Mouse (Mus musculus): ENCODE measurements around the gene Carmil1. TPM values are rescaled to one million over a fixed set of nuclear protein-coding genes. Genes with fewer than 3 reads are reported as not detected.

Gene Carmil1
- polyA plus RNA-seq, 1 experiment from 2014 or later = 43.5 TPM

DNA sequence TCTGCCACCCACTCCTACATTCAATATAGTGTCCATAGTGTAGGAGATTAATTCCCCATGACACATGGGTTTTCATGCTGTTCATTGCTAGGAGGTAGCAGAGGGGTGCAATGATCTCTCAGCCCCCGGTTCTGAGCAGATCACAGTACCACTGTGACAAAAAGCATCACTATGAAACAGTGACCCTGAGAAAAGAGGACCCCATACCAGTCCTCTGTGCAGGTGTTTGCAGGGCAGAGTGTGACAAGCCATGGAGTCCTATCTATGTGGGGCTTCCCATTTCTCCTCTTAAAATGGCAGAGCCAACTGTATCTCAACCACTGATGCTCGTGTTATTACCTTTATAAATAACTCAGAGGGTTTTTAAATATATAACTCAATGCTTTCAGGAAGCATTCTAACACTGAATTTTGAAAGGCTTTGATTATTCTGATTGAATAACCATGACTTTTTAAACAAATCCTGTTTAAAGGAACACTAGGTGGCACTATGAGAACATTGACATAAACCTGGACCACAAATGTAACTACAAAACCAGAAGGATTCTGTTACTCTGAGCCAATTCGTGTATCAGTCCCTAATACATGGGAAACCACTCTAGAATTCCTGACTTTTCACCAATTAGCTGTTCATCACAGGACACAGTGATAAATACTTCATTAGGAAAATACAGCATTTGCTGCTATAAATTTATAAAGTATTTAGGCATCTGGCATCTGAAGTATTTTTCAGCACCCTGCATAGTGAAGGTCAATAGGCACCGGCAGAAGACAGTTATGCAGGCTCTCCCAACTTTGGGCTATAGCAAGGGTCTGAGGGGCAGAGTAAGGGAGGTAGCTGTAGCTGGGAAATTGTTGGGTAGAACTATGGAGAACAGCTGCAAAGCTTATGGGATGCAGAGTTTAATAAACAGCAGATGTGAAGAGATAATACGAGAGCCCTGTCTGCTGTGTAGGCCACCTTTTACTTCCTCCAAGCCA, 253.1 kb downstream of the Carmil1 start:
- Histone ChIP-seq H3K27ac (no peak overlapping the region), H3K27me3 (no peaks in the 10 kb centered on the region), H3K4me2 (no peak overlapping the region), H3K4me1 (replicated peaks) (0 out of 2 replicates have a peak, but pooled peaks cover 4% of the 10 kb centered on the region), H3K4me3 (replicated peaks) (no peak overlapping the region), H3K36me3 (peaks cover 8% of the 10 kb centered on the region; the same call in 1 of the 2 replicates), H3K9ac (replicated peaks) (no peak overlapping the region), H3K9me3 (no peaks in the 10 kb centered on the region)
- no peak for ATAC-seq (ENCODE audit: insufficient number of reproducible peaks, insufficient read depth, low FRiP score, low TSS enrichment, low read depth)
- WGBS = 62% methylated on average over 5 of the region's 5 CpGs

DNA sequence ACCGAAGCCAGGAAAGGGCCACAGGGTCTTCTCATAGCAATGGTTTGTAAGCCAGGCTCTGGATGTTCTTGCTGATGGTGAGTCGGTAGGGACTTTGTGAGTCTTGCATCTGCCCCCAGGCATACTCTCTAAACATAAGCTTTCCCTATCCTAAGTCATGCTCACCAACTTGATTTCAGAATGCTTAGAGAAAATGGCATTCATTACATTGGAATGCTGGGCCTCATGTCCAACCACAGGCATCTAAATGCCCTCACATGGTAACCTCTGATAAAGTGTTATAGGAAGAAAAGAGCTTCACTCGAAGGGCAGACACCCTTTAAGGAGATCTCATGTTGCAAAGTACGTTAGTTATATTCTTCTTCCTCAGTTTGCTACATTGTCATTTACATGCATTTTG, 262.1 kb downstream of the Carmil1 start:
- no peak for ATAC-seq (ENCODE audit: insufficient number of reproducible peaks, insufficient read depth, low FRiP score, low TSS enrichment, low read depth)
- Histone ChIP-seq H3K9me3 (no peaks in the 10 kb centered on the region), H3K36me3 (0 out of 2 replicates have a peak, but pooled peaks cover 5% of the 10 kb centered on the region), H3K4me1 (replicated peaks) (no peaks in the 10 kb centered on the region), H3K4me2 (no peak overlapping the region), H3K27me3 (no peaks in the 10 kb centered on the region), H3K4me3 (replicated peaks) (no peak overlapping the region), H3K9ac (replicated peaks) (no peak overlapping the region), H3K27ac (no peak overlapping the region)
- 89% methylated on average over 4 of the region's 4 CpGs for WGBS

DNA sequence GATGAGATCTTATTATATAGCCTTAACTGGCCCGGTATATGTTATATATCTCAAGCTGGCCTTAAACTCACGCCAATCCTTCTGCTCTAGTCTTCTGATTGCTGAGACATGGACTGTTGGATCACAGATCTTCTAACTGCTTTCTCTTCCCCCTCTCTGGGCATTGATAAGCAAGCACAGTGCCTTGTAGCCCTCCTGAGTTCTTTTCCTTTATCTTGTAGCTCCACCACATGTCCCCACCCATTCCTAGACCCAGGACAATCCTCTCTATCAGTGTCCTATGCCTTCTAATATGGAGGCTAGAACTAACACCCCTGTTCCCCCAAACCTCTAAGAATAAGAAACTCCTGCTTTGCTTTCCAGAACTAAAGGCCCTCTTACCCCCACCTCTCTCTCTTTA, 275.1 kb downstream of the Carmil1 start:
- Histone ChIP-seq H3K4me1 (replicated peaks) (0 out of 2 replicates have a peak, but pooled peaks cover 8% of the 10 kb centered on the region), H3K4me3 (replicated peaks) (no peak overlapping the region), H3K27ac (no peak overlapping the region), H3K9ac (replicated peaks) (no peak overlapping the region), H3K27me3 (no peaks in the 10 kb centered on the region), H3K9me3 (no peaks in the 10 kb centered on the region), H3K36me3 (no peaks in the 10 kb centered on the region), H3K4me2 (no peak overlapping the region)
- ATAC-seq (ENCODE audit: insufficient number of reproducible peaks, insufficient read depth, low FRiP score, low TSS enrichment, low read depth) = no peak
- WGBS = 88% methylated on average over 2 of the region's 2 CpGs

DNA sequence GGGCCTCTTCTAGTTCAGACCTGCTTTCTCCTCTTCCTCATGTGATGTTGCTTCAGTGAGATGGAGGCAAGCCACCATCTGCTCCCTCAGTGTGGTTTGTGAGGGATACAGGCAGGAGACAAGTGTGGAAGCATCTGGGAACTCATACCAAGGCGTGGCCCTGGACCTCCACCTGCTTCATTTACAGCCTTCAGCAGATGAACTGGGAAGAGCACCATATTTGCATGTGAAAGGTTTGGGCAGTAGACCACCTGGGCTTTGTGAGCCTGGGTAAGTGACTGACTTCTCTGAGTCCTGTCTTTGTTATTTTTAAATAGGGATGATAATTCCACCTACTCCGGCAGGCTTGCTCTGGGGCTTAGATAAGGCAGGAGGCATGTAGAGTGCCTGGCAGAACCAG, 278.8 kb downstream of the Carmil1 start:
- no peaks in the 10 kb centered on the region for H3K4me1 ChIP-seq (replicated peaks)
- no peaks in the 10 kb centered on the region for H3K36me3 ChIP-seq
- no peak overlapping the region for H3K27ac ChIP-seq
- 0 out of 2 replicates have a peak, but pooled peaks cover 3% of the 10 kb centered on the region for H3K27me3 ChIP-seq
- H3K9me3 ChIP-seq = no peaks in the 10 kb centered on the region
- ATAC-seq (ENCODE audit: insufficient number of reproducible peaks, insufficient read depth, low FRiP score, low TSS enrichment, low read depth) = no peak
- no peak overlapping the region for H3K9ac ChIP-seq (replicated peaks)
- H3K4me2 ChIP-seq = no peak overlapping the region
- H3K4me3 ChIP-seq (replicated peaks) = no peak overlapping the region
- WGBS = 73% methylated on average over 2 of the region's 2 CpGs

DNA sequence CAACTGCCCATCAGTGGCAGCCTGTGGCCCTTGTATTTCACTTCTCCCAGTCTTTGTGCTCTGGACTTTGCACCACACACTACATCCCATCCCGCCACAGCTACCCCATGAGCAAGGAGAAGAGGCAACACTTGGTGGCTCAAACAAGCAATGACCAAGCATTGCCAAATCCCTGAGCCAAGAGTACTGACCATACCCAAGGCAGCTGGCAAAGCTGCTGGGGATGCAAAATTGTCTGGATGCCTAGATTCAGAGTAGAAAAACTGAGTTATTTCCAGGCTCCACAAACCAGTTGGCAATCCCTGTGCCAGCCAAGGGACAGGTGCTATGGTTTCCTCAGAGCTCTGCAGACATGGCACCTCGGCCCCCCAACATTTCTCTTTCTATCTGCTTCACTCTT, 279.5 kb downstream of the Carmil1 start:
- no peaks in the 10 kb centered on the region for H3K9me3 ChIP-seq
- H3K4me2 ChIP-seq = no peak overlapping the region
- no peak overlapping the region for H3K27ac ChIP-seq
- peaks cover 4% of the 10 kb centered on the region; the same call in 1 of the 2 replicates for H3K27me3 ChIP-seq
- H3K4me3 ChIP-seq (replicated peaks) = no peak overlapping the region
- ATAC-seq (ENCODE audit: insufficient number of reproducible peaks, insufficient read depth, low FRiP score, low TSS enrichment, low read depth) = no peak
- no peaks in the 10 kb centered on the region for H3K4me1 ChIP-seq (replicated peaks)
- H3K36me3 ChIP-seq = no peaks in the 10 kb centered on the region
- 85% methylated on average over 2 of the region's 2 CpGs for WGBS
- no peak overlapping the region for H3K9ac ChIP-seq (replicated peaks)

DNA sequence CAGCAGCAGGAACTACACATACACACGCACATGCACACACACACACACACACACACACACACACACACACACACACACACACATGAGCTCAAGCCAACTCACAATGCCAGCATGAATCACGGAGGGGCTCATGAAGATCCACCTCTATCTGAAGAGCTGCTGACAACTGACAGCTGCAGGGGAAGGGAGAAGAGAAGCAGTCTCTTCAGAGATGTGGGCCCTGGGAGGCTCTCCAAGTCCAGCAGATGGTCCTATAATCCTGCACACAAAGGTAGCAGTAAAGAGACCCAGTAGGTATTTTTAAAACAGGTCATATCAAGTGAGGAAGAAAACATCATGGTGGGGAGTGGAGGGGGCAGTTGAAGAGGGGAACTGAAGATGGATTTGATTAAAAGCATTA, 281.8 kb downstream of the Carmil1 start:
- no peak for ATAC-seq (ENCODE audit: insufficient number of reproducible peaks, insufficient read depth, low FRiP score, low TSS enrichment, low read depth)
- Histone ChIP-seq H3K4me1 (replicated peaks) (no peaks in the 10 kb centered on the region), H3K4me2 (no peak overlapping the region), H3K9me3 (no peaks in the 10 kb centered on the region), H3K9ac (replicated peaks) (no peak overlapping the region), H3K36me3 (no peaks in the 10 kb centered on the region), H3K27ac (no peak overlapping the region), H3K4me3 (replicated peaks) (no peak overlapping the region), H3K27me3 (peaks cover 12% of the 10 kb centered on the region)
- 89% methylated on average over 1 of the region's 2 CpGs for WGBS

DNA sequence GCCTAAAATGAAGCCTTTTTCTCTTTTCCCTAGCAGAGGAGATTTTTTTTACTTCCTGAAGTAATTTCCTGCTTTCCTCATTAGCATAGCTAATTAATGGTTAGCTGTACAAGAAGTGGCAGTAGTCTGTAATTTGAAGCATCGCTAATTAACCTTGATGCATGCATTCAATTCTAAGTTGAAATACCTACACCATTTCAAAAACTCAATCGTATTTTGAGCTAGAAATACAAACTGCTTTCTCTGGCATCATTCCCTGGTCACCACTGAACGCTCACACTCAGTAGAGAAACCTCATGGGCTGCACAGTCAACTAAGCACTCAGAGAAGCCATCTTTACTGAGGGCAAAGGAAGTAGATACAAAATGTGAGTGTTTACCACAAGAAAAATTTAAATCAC, 285.8 kb downstream of the Carmil1 start:
- 74% methylated on average over 3 of the region's 3 CpGs for WGBS
- no peak overlapping the region for H3K4me3 ChIP-seq (replicated peaks)

DNA sequence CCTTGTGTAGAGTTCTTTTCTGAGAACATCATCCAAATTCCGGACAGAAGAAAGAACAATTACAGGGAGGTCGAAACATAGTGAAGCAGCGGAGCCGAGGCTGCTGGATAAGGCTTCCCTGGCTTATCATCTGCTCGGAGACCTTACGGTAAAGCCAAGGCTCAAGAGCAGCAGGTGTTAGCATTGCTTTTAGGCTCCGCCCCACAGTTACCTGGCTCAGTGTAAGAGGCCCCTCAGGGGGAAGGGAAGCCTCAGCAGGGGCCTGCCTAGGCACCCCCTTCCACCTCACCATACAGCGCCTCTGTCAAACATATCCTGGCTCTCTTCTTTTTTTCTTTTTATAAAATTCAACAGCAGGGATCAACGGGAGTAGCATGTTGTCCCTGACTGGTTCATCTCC, 286.6 kb downstream of the Carmil1 start:
- peaks cover 41% of the 10 kb centered on the region for H3K27me3 ChIP-seq

More for the DNA sequence above, 285.8 kb downstream of the Carmil1 start:
- Histone ChIP-seq H3K27ac (no peak overlapping the region), H3K4me1 (replicated peaks) (0 out of 2 replicates have a peak, but pooled peaks cover 3% of the 10 kb centered on the region), H3K9ac (replicated peaks) (no peak overlapping the region), H3K36me3 (no peaks in the 10 kb centered on the region), H3K9me3 (no peaks in the 10 kb centered on the region), H3K4me2 (no peak overlapping the region), H3K27me3 (peaks cover 41% of the 10 kb centered on the region)
- no peak for ATAC-seq (ENCODE audit: insufficient number of reproducible peaks, insufficient read depth, low FRiP score, low TSS enrichment, low read depth)

DNA sequence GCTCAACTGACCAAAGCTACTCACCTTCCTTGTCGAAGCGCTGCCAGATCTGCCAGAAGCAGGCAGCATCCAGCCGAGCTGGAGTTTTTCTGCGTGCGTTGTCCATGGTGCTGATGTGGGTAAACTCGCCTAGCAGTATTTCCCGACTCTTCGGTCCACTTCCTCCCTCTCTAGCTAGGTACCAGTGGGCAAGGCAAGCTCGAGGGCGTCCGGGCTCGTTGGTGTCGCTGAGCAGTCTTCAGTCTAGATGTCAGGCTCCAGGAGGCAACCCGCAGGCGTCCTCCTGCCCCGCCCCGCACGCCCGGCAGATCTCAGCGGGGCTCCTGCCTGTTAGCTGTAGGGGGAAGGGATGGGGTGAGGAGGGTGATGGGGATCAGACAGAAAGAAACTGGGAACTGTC, 289.7 kb downstream of the Carmil1 start, which contains the start of gene Scgn:
Gene Scgn, minus strand, starts transcription at position 287 of the 400 bp plus-strand sequence.
- H3K27me3 ChIP-seq = peaks cover 35% of the 10 kb centered on the region
- no peak for ATAC-seq (ENCODE audit: insufficient number of reproducible peaks, insufficient read depth, low FRiP score, low TSS enrichment, low read depth)
- no peak within 1 kb of the TSS for H3K9ac ChIP-seq (replicated peaks)
- H3K36me3 ChIP-seq = no peaks in the 10 kb centered on the region
- H3K4me3 ChIP-seq (replicated peaks) = no peak within 1 kb of the TSS; the same call in 1 of the 2 replicates
- H3K4me1 ChIP-seq (replicated peaks) = 0 out of 2 replicates have a peak, but pooled peaks cover 3% of the 10 kb centered on the region
- H3K4me2 ChIP-seq = peak within 1 kb of the TSS; percentile 20; the same call in 1 of the 2 replicates
- H3K9me3 ChIP-seq = no peaks in the 10 kb centered on the region
- no peak within 1 kb of the TSS for H3K27ac ChIP-seq
- under 1% methylated on average over 20 of the region's 20 CpGs for WGBS

More for the DNA sequence above, 286.6 kb downstream of the Carmil1 start:
- H3K4me2 ChIP-seq = no peak overlapping the region
- 0 out of 2 replicates have a peak, but pooled peaks cover 3% of the 10 kb centered on the region for H3K4me1 ChIP-seq (replicated peaks)
- no peak for ATAC-seq (ENCODE audit: insufficient number of reproducible peaks, insufficient read depth, low FRiP score, low TSS enrichment, low read depth)
- H3K27ac ChIP-seq = no peak overlapping the region
- H3K36me3 ChIP-seq = no peaks in the 10 kb centered on the region
- H3K9ac ChIP-seq (replicated peaks) = no peak overlapping the region
- H3K4me3 ChIP-seq (replicated peaks) = no peak overlapping the region
- 16% methylated on average over 9 of the region's 9 CpGs for WGBS
- H3K9me3 ChIP-seq = no peaks in the 10 kb centered on the region

DNA sequence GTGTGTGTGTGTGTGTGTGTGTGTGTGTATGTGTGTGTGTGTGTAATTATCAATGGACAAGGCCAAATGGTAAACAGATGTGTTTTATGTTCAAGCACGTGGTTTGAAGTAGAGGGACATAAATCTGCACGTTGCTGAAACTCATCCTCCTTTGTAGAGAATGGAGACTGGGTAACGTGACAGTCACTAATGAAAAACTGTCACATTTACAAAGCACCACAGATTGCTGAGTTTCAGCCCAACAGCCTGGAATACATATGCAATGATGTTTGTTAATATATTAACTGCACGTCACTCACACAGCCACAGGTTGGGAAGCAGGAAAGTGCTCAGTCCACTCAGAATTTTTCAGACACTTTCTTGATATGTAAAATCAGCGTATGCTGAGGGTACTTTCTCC, 290.1 kb downstream of the Carmil1 start:
- H3K36me3 ChIP-seq = no peaks in the 10 kb centered on the region
- WGBS = 21% methylated on average over 5 of the region's 5 CpGs
- ATAC-seq (ENCODE audit: insufficient number of reproducible peaks, insufficient read depth, low FRiP score, low TSS enrichment, low read depth) = no peak
- no peak overlapping the region for H3K4me2 ChIP-seq
- H3K27ac ChIP-seq = no peak overlapping the region
- peaks cover 34% of the 10 kb centered on the region for H3K27me3 ChIP-seq
- 0 out of 2 replicates have a peak, but pooled peaks cover 3% of the 10 kb centered on the region for H3K4me1 ChIP-seq (replicated peaks)
- no peak overlapping the region for H3K9ac ChIP-seq (replicated peaks)
- H3K4me3 ChIP-seq (replicated peaks) = no peak overlapping the region
- no peaks in the 10 kb centered on the region for H3K9me3 ChIP-seq

DNA sequence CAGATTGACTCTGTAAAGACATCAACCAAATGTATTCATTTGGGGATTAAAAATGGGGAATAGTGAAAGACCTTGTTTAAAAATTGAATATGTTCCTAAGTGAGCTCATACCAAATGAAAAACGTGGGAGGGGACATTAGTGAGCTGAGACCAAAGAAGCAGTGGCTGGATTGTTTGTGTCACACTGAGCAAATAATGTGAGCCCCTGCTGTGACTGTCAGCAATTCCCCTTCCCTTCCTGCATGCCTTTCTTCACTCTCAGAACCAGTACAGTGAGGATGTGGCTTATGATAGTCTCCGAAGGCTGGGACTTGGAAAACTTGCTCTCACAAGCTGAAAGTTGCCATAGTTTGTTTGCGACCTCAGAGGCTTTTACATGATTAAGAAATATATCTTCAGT, 295.5 kb downstream of the Carmil1 start:
- WGBS = 55% methylated on average over 3 of the region's 3 CpGs
- H3K9ac ChIP-seq (replicated peaks) = no peak overlapping the region
- H3K27me3 ChIP-seq = no peaks in the 10 kb centered on the region
- no peak overlapping the region for H3K4me3 ChIP-seq (replicated peaks)
- no peak overlapping the region for H3K4me2 ChIP-seq
- no peak for ATAC-seq (ENCODE audit: insufficient number of reproducible peaks, insufficient read depth, low FRiP score, low TSS enrichment, low read depth)
- H3K9me3 ChIP-seq = no peaks in the 10 kb centered on the region
- H3K36me3 ChIP-seq = no peaks in the 10 kb centered on the region
- no peak overlapping the region for H3K27ac ChIP-seq
- H3K4me1 ChIP-seq (replicated peaks) = no peaks in the 10 kb centered on the region
